Mouse (Mus musculus): ENCODE measurements around the gene Sel1l2. TPM values are rescaled to one million over a fixed set of nuclear protein-coding genes. Genes with fewer than 3 reads are reported as not detected.
"Not testable (repeated sequence)": the region's sequence is repeated elsewhere in the genome, so short reads cannot be mapped to it uniquely, and the experiment has no call there.

The Sel1l2 gene
- total RNA-seq, 2 experiments from 2014 or later = not detected

GRCm38 (mm10) chr2:140214519-140215027 lies 174.9 kb downstream of the Sel1l2 start:
- no peak for DNase-seq

GRCm38 (mm10) chr2:140203756-140204155 lies 185.8 kb downstream of the Sel1l2 start:
- DNase-seq = no peak

- DNase-seq = peak; percentile 14
Observed at GRCm38 (mm10) chr2:140202573-140202972, 186.9 kb downstream of the Sel1l2 start.

- no peak for DNase-seq
Observed at GRCm38 (mm10) chr2:140200713-140201112, 188.8 kb downstream of the Sel1l2 start.

GRCm38 (mm10) chr2:140185685-140186210 lies 203.8 kb downstream of the Sel1l2 start:
- DNase-seq = not testable (repeated sequence)

Other genes starting within 250 kb of the Sel1l2 start
- gene Gm17374, start 237.7 kb downstream of the Sel1l2 start, total RNA-seq (2021) = not detected
- gene Esf1, start 219.1 kb downstream of the Sel1l2 start, total RNA-seq (2021) = 10 to 100 TPM; 16.0 to 17.7 TPM
- gene Ndufaf5, start 219.1 kb downstream of the Sel1l2 start, total RNA-seq (2021) = 10 to 100 TPM; 32.7 to 37.4 TPM
- gene Macrod2, start 5.6 kb upstream of the Sel1l2 start, total RNA-seq (2021) = 10 to 100 TPM; 10.3 to 11.3 TPM